Mouse (Mus musculus) telencephalon, adult 2 months (tissue): ENCODE measurements at regions not wholly inside any gene's neighbourhood (a gene's known extent, or its start where the extent isn't known, plus 50 kb on each side); places are given as distances from the start of the nearest gene placed in this dataset.
"Not testable (repeated sequence)": the region's sequence is repeated elsewhere in the genome, so short reads cannot be mapped to it uniquely, and the experiment has no call there.

ENCODE experiments used
- DNase-seq: peaks from one replicate; pipeline ENCODE4 v3.0.0-alpha.2; 2011; ENCODE audit warnings: low read depth, low spot score

DNA sequence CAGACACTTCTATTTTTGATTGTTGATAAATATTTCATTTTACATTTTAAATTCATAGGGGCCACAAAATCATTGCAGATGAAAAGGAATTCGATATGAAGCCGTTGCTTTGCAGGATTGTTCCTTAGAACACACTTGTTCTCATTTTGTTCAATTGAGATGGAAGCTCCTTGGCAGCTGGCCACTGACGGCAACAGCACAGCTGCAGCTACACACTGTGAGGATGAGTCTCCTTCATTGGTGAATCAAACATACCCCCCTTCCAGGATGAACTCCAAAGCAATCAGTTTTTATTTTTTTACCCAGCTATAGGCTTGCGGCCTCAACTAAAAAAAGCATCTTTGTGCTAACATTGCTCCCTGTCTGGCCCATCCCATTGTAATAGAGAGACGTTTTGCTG is 475.1 kb downstream of the Tbl1xr1 start:
- peak; percentile 70 for DNase-seq

DNA sequence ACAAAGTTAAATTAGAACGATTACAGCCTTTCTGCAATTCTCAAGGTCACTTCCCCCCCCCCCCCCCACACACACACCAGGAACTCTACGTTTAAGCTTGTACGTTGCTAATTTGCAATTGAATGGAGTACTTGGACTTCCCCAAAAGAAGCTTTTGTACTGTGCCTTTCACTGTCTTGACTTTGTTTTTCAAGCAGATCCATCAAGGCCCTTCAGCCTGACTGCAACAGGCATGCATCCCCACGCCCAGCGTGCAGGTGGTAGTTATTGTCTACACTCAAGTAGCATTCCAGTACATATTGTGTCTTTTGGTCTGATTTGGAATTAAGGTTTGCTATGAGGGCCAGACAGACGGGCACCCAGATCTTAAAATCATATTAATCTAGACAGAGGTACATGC is 483.1 kb downstream of the Tbl1xr1 start:
- DNase-seq: no peak

DNA sequence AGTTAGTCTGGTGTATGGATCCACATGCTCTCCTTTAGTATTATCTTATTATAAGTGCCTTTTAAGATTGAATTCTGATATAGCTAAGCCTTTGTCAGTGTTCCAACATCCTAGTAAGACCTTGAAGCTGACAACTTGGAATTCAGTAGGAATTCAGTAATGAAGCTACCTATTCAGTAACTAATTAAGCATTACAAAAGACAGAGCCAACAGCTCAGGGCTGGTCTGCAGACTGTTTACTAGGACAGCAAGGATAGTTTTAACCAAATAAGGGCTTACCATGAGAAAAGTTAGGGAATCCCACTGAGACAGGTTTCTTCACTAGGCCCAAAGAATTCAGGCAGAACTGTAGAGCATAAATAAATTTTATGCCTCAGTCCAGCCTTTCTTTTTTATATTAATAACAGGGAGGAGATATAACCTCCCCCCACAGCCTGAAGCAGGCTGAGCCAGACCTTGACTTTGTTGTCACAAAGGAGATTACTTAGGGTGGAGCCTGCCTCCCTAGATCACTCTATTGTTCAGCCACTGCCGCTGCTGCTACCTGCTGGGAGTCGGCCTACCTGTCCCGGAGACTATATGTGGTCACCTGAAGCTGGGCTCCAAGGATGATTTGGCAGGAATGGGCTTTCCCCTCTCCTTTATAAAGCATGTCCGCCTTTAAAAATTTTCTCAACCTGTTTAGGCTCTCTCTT is 484.2 kb downstream of the Tbl1xr1 start:
- DNase-seq: not testable (repeated sequence)
